Mouse (Mus musculus) adipocyte (in vitro differentiated cells): ENCODE data around the gene Snrpb2.

ENCODE experiments used
- DNase-seq: peaks from one replicate; pipeline ENCODE4 v3.0.0-alpha.2; 2016; ENCODE audit warnings: low spot score

Gene Snrpb2

DNA sequence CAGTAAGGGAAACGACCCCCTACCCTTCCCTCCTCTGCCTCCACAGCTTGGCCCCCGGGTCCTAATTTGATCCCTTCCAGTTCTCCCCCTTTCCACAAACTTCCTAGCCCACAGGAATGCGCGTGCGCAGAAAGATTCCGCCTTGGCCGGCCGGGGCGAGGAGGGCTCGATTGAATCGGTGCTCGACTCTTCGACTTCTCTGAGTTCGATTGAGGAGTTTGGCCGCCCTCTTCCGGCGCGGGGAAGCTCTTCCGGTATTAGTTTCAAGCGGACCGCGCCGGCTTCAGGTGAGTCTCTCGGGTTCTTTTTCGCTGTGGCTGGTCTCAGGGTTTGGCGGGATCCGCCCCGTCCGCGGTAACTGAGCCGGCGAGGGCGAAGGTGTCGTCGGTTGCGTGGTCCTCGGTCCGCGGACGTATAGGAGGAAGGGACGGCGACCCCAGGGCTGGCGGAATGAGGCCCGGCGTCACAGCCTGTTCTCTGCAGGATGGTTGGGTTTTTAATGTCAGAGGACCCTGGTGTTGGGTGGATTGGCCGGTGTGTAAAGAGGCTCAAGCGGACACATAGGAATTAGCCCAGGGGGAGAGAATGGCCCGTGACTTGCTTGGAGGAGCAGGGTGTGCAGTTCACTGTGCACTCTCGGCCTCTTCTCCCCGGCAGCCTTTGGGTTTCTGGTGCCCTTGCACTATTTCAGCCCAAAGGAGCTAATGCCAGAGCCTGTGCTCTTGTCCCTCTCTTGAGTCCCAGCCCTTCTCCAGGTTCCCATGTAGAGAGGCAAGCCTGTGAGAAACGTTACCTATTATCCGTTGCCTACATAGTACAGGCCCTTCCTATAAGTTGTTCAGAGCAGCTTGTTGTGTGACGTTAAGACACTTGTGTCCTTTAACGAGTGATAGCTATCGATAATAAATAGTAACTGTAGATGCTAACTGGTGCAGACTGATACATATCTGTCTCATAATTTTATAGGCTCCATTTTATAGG lies at the start of gene Snrpb2:
TSS of gene Snrpb2 (plus strand) at position 228 of the 981 bp plus-strand sequence.
- DNase-seq: peak; percentile 96

DNA sequence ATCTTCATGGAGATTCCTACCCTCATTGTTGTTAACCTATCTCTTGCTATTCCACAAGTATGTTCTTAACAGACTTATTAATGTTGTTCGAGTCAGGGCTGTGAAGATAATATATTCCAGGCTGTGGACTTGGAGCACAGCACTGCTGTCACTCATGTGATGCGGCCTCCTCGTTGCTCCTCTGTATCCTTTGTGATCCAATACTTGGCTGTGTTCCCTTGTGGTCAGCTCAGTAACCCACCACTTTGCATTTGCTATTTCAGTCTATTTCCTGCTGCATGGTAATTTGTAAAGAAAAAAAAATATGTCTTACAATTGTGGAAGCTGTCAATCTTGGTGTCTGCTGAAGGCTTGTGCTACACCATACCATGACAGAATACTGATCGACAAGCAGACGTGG lies 49.8 kb upstream of the Snrpb2 start:
- no peak for DNase-seq

DNA sequence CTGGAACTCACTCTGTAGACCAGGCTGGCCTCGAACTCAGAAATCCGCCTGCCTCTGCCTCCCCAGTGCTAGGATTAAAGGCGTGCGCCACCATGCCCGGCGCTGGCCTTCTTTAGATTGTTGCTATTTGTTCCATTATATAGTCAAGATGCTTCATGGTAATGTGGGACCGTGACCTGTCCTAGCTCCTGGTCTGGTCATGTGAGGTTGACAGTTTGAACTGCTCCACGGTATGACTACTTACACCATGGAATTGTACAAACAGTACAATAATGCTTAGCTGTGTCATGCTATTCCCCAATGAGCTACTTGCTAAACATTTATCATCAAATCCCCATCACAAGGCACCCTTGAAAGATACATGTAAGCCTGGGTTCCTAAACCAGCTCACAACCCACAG lies 44.8 kb upstream of the Snrpb2 start:
- DNase-seq: no peak

DNA sequence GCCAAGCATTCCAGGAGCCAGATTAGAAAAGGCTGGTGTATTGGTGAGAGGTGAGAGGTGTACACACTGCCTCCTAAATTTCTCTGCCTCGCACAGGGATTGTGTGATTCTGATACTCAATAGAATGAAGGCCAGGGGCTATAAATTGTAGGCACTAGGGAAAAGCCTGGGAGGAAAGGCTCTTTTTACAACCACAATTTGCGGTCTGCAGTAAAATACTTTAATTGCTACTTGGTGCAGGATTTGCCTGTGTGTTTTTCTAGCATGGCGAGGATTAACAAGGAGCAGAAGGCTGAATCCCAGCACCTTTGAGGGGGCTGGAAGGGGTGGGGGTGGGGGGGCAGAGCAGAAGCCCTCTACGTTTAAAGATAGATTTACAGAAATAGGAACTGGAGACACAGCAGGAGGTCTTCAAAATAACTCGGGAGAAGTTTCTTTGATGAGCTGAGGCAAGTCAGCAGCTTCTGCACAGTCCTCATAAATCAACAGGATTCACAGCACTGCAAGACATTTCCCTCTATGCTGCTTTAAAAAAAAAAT lies 44.2 kb upstream of the Snrpb2 start:
- DNase-seq: no peak

DNA sequence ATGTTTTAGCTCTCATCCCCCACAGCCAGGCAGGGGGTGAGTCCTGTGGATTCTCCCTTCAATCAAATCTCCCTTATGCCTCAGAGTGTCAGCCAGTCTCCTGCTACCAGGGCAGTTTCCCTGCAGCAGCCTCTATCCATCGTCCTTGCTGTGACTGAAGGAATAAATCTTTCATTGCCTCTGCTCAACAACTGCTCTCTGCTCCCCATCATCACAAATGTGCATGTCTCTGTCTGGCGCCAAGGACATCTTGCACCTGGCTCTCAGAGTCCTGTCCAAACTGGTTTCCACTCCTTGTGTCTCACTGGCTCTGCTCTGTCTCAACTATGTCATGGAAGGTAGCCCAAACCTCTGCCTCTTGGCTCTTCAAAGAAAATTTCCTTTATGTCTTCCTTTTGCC lies 43.1 kb upstream of the Snrpb2 start:
- no peak for DNase-seq

DNA sequence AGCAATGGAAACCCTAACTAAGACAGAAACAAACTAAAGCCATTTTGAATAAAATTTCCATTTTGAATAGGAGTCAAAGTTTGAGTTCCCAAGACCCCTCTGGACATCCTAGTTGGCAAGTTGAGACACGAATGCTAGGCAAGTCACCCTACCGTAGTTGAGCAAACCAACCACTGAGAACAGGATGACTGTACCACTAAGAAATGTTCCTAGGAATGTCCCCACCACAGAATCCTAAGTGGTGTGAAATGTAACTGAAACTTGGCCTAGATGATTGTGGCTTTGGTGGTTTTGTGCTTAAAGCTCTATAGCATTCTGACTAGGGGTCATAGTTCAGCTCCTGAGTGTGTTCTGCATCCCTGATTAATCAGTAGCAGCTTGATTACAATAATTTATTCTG lies 39.5 kb upstream of the Snrpb2 start:
- DNase-seq: no peak

DNA sequence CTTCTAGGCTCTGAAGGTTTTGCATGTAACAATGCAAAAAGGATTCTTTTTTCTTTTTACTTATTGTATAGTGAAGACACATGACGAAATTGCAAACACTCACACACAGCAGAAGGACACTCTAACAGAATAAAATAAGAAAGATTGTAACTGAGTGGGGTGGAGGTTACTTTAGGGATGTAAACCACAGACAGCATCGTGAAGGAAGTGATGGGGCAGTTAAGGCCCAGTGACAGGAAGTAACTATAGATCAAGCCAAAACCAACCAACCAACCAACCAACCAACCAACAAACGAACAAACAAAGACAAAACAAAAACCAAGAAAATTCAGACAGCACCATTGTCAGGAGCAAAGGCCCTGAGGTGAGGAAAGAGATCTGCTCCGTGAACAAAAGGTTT lies 38.6 kb upstream of the Snrpb2 start:
- DNase-seq: no peak

DNA sequence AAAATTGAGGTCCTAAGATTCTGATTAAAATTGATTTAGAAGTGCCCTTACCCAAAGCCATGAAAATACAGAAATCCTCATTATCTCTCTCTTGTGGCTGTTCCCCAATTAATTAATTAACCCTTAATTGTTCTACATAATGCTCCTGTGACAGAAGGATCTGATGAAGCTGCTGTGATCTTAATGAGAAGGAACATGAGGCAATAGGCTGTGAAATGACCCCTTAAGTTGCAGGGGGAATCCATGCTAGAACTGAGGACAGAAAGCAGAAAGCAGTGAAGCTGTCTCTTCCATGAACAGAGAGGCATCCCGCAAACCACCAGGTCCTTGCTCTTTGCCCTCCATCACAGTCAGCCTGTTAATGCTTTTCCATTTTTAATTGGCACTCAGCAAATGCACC lies 31.6 kb upstream of the Snrpb2 start:
- DNase-seq: no peak

DNA sequence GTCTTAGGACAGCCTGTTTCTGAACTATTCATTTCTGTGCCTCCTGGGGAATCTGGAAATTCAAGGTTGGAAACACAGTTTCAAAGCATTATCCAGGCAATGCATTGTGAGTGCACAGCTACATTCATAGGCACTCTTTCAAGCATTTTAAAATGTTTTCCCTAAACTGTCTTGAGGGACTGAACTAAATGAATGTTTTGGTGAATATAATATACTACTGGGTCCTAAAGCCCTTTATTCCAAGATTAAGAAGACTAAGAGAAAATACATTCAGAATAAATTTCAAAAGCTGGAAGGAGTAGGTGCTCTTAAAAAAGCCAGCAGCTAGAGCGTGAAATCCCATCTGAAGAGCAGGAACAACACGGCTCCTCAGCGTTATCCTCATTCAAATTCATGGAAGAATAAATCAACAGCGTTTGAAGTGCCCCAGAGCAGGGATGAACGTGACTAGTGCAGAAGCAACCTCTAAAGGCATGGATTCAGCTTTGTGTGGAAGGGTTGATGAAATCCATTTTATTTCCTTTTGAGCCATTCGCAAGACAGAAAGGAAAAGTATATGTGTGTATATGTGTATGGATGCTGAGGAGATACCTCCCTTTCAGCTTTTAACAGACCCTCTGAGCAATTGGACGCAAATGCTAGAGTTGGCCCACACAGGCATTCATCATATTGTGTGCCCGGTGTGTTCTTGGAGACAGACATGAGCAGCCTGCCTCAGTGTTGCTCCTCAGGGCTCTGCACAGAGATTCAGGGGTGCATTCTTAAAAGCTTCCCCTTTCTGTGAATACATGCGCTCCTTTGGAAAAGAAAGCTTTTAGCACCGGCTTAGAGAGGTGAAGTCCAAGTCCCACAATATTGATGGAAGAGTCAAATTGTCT lies 30.2 kb upstream of the Snrpb2 start:
- DNase-seq: no peak

DNA sequence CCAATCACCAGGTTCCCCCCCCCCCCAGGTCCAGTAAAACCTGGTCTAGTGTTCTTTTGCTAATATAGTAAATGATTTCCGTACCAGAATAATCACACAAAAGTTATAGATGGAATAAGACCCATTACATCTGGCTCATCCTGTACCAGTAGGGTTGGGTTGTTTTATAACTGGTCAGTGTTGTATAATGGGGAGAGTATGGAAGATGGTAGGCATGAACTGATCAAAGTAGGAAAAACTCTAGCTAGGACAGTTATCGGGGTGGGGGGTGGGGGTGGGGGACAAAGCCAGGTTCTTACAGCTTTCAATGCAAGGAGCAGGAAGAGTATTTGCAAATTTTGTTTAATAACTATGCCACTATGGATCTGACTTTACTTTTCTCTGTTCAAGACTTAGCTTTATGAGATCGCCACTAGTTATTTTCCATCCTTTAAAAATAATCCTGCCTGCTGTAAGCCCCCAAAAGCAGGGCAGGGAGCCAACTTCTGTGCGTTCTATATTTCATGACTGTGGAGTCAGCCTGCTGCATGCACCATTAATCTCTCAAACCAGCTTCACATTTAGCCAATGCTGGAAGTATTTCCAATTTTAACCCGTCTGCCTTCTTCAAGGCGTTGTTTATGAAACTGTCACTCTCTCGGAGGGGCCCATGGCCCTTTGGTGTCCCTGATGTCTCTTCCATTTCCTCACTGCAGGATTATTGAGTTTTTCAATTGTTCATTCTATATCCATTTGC lies 28.3 kb upstream of the Snrpb2 start:
- DNase-seq: no peak

DNA sequence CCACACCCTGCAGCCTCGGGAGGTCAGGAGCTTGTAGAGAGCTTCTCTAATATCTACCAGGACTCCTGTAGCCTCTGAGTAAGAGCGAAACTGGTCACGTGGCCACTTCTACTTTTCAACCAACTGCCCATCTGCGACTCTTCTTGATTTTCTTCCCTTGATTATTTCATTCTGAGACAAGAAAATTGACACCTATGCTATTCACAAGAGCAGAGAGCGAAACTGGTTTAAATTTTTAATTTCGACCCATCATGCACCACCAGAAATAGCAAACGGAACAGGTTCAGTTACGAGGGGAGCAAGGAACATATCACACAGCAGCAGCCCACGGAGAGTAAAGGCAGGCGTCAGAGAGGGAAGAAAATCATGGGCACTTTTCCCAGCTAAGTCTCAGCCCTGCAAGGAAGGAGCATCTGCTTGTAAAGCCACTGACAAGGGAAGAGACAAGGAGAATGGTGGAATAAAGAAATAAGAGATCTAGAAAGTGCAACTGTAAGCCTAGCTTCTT lies 27.7 kb upstream of the Snrpb2 start:
- DNase-seq: no peak

DNA sequence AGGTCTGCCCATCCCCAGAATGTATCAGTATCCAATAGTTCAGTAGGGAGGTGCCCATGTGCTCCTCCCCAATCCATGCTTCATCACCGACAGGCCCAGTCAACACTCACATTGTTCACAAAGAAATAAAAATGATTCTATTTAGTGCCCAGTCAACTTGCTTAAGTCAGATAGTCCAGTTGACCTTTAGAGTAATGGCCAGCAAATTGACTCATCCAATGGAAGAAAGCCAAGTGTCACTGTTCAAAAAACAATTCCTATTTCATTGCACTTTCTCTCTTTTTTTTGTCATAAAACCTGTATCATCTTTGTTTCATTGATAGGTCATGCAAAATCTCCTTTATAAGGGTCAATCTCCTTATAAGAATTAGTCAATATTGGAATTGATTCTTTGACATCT lies 21.2 kb upstream of the Snrpb2 start:
- DNase-seq: peak; percentile 54

DNA sequence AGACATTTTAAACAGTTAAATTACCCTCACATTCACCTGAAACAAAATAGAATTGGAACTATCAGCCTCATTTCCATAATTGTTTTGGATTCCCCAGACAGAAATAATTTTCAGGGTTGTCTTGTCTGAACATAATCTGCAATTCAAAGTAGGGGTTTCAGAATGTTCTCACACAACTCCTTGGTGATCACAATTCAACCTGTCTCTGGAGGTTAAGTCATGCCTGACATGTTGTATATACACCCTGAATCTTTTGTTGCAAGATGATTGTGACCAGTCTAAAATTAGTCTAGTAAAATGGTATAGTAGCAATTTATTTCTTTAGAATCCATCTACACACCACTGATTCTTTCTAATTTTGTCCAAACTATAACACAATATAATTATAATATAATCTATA lies 7.6 kb upstream of the Snrpb2 start:
- no peak for DNase-seq

DNA sequence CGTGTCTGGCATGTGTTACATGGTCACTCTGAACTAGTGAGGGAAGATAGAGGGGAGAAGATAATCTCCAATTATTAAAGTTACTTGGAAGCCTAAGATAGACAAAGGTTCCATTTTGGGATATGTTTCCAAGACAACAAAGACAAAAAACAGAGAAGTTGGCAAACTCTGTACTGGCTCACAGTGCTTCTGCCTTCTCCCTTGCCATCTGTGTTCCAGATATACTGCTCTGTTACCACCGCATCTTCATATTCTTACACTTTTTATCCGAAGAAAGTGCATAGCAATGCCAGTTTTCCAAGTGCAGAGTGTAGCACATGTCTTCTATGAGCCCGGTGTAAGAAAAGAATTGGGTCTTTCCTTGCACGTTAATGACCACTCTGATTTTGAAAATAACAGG lies 6.1 kb upstream of the Snrpb2 start:
- DNase-seq: peak; percentile 15

DNA sequence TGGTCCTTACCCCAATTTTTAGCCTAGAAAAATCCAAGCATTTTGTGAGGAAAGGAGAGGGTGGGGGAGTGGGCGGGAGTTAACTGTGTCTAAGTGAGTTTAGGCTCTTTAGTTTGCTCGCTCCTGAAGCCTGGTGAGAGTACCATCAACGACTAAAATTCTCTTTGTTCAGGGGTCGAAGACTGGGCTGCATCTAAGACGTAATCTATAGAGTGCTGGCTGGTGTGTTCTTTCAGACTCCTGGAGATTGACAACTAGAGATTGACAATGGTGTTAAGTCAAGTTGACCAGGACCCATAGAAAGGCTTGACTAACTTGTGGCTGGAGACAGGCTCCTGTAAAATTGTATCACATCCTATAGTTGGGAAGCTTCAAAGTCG lies 417 bp upstream of the Snrpb2 start:
- no peak for DNase-seq

DNA sequence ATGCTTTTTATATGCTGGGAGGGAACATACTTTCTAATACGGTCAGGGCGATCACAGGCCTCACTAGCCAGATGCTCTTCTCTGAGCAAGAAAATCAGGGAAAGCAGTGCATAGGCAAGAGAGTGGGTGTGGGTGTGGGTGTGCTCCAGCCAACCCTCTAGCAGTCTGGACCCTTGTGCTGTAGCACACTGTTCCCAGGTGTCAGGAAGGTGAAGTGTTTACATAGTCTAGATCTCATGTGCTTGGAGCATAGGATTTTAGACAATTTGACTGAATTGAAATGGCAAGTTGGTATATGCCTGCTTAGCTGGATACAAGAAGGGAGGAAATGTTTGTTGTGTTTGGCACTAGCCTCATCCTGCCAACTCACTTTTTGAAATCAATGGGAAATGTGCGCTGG lies 3.1 kb downstream of the Snrpb2 start:
- DNase-seq: no peak

DNA sequence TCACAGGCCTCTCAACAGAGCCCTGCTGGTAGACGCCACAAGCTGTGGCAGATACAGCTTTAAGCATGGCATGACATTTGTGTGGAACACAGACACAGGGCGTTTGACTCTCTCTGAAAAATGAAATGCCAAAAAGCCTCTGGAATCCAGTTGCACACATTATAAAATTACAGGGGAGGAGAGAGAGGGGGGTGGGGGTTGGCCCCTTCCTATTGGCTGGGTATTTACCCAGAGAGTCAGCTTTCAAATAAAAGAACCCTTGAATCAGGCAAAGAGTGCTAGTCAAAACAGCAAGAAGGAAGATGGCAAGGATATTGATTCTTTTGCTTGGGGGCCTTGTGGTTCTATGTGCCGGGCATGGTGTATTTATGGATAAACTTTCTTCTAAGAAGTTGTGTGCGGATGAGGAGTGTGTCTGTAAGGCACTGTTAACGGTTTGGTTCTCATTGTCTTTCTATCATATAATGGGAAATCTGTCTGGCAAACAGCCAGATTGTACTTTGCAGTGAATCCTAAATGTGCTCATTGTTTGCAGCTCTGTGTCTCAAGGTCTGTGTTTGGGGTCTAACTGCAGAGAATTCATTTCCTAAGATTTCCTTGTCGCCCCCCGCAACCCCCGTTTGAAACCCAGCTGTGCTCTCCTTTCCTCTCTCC lies 15.5 kb downstream of the Snrpb2 start, which contains the start of gene Otor:
TSS of gene Otor (plus strand) at position 276 of the 654 bp plus-strand sequence.
- no peak for DNase-seq

DNA sequence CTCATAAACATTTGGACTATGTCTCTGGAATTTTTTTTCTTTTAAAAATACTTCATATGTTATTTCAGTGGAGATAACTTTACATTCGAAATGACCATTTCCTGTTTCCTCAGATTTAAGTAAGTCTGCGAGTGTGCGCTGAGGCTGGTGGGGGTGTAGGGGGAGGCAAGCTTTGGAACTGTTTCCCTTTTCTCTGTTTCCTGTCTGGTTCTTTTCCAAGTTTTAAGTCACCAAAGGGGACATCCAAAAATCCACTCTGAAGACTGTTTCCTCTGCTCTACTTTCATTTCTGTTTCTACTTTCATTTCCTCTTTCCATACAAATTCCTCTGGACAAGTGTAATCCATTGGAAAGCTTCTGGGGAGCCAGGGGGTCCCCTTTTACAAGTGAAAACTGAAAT lies 18.9 kb downstream of the Snrpb2 start:
- no peak for DNase-seq

DNA sequence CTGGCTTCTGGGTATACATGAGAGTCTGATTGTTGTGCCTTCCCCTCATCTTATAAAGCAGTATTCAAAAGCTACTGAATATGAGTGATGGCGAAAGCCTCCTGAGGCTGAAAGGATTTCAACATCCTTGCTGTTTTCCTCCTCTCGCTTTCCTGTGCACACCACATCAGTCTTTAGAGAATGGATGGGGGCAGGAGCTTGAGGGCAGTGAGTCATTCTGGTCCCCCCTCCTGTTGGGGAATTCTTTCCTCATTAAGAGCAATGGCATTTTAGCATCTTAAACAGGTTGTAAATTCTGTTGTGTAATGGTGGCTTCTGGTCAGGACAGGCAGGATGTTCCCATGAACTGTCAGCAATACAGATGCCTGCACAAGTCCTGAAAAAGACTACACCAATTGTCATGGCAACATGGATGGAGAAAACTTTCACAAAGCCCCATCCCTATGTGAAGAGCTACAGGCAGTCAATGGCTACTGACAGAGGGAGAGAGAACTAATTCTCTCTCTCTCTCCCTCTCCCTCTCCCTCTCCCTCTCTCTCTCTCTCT lies 22.1 kb downstream of the Snrpb2 start:
- no peak for DNase-seq

DNA sequence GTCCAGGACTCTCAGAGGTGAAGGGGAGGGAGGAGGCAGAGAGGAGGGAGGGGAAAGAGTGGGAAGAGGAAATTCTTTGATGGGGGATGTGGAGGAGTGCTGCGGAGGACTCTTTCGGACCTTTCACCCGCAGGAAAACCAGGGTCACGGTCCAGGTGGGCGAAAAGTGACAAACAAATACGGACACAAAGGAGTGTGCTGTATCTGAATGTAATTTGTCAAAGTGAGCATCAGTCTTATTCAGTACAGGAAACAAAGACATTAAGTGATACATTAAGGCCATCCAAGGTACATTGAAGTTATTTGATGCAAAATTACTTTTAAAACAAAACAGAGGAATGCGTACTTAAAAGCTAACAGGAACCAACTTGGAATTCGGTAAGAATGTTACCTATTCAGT lies 27.0 kb downstream of the Snrpb2 start:
- no peak for DNase-seq

DNA sequence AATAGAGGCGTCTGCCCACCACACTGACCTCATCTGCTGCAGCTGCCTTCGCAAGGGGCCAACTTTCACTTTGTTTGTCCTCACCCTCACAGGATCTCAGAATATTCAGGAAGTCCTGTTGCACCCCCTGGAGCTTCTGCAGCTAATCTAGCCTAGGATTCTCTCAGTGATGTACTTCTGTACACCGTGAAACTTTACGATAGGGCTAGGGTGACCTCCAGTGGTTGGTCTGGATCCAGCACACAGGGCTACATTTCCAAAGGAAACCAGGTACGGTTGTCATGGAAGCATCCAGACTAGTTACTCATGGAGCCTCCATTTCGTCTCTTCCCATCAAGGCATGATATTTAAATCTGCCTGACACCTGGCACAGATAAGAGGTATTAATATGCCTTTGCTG lies 30.9 kb downstream of the Snrpb2 start:
- peak; percentile 63 for DNase-seq
